Mouse (Mus musculus) midbrain, embryonic 12.5 days (tissue): Measurements from ENCODE around the gene Blnk. TPM values are rescaled to one million over a fixed set of nuclear protein-coding genes. Genes with fewer than 3 reads are reported as not detected.

Experiments used
- ATAC-seq: fragments of 200-750 bp; cut with Nextera tagmentation; 2 replicates; pipeline ENCODE4 v1.8.0; 2017; ENCODE audit warnings: low read depth, moderate TSS enrichment, moderate library complexity; ENCODE audit not compliant: low FRiP score
- H3K27ac ChIP-seq: fragments of 300-500 bp; sonication (generic); replicated peaks from 2 replicates; pipeline ENCODE4 v1.5.1; 2016; ENCODE audit warnings: mild to moderate bottlenecking
- H3K27me3 ChIP-seq: fragments of 300-500 bp; sonication (generic); 2 replicates; pipeline ENCODE4 v1.6.1; 2016; ENCODE audit warnings: mild to moderate bottlenecking
- H3K36me3 ChIP-seq: fragments of 300-500 bp; sonication (generic); 2 replicates; pipeline ENCODE4 v1.6.1; 2016
- H3K4me1 ChIP-seq: fragments of 300-500 bp; sonication (generic); 2 replicates; pipeline ENCODE4 v1.6.1; 2016
- H3K4me2 ChIP-seq: fragments of 300-500 bp; sonication (generic); replicated peaks from 2 replicates; pipeline ENCODE4 v1.6.1; 2016; ENCODE audit warnings: mild to moderate bottlenecking, moderate library complexity
- H3K4me3 ChIP-seq: fragments of 300-500 bp; sonication (generic); 2 replicates; pipeline ENCODE4 v1.5.1; 2016; ENCODE audit warnings: mild to moderate bottlenecking
- H3K9ac ChIP-seq: fragments of 300-500 bp; sonication (generic); replicated peaks from 2 replicates; pipeline ENCODE4 v1.6.1; 2016; ENCODE audit warnings: mild to moderate bottlenecking, moderate library complexity
- H3K9me3 ChIP-seq: fragments of 300-500 bp; sonication (generic); 2 replicates; pipeline ENCODE4 v1.6.1; 2016; ENCODE audit warnings: mild to moderate bottlenecking
- WGBS: fragments of 180-500 bp; shearing (Covaris S2); methylation state at CpG from one replicate; pipeline ENCODE4 v1.1.7; 2016; 5-methylcytosine and 5-hydroxymethylcytosine counted together
- polyA plus RNA-seq: library from polyadenylated mRNA; unstranded; fragments of >200 nt; fragmentation: Nextera tagmentation; extraction: Ambion mirVana; gene quantifications from 2 replicates; pipeline ENCODE4 v1.2.1, GENCODE M21; 2016

Gene Blnk
- polyA plus RNA-seq = 0.20 and 0.26 TPM in 2 replicates

DNA sequence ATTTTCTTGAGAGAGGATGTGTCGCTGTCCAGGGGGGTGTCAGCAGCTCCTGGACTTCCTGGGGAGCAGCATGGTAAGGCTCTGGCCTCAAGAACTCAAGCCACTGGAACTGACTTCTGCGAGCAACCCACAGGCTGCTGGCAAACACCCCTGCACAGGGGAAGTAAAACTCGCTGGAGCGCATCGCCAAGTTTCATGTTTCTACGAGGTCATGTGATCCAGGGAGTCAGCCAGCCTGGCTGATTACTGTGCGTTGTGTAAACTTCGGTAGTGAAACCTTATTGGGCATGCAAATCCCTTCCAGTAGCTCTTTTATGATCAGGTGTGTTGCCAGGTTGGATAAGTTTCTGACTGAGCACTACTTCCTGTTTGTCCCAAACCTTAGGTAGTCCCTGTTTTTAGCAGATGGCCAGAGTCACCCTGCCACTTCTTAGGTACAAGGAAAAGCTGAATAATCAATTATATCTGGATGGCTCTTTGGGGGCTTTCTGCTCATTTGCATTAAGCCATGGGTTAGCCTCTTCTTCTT lies at the start of gene Blnk:
TSS of gene Blnk (minus strand) at position 479 of the 529 bp plus-strand sequence.
- Histone ChIP-seq H3K27ac (no peak within 1 kb of the TSS), H3K36me3 (no peaks in the 10 kb centered on the region), H3K4me1 (no peaks in the 10 kb centered on the region), H3K9ac (no peak within 1 kb of the TSS), H3K4me2 (no peak within 1 kb of the TSS), H3K27me3 (no peaks in the 10 kb centered on the region), H3K9me3 (no peaks in the 10 kb centered on the region), H3K4me3 (no peak within 1 kb of the TSS)
- ATAC-seq = no peak
- 70% methylated on average over 8 of the region's 8 CpGs for WGBS

GRCm38 (mm10) chr19:41039110-41039509 lies 44.8 kb upstream of the Blnk start:
- H3K4me1 ChIP-seq = no peaks in the 10 kb centered on the region

DNA sequence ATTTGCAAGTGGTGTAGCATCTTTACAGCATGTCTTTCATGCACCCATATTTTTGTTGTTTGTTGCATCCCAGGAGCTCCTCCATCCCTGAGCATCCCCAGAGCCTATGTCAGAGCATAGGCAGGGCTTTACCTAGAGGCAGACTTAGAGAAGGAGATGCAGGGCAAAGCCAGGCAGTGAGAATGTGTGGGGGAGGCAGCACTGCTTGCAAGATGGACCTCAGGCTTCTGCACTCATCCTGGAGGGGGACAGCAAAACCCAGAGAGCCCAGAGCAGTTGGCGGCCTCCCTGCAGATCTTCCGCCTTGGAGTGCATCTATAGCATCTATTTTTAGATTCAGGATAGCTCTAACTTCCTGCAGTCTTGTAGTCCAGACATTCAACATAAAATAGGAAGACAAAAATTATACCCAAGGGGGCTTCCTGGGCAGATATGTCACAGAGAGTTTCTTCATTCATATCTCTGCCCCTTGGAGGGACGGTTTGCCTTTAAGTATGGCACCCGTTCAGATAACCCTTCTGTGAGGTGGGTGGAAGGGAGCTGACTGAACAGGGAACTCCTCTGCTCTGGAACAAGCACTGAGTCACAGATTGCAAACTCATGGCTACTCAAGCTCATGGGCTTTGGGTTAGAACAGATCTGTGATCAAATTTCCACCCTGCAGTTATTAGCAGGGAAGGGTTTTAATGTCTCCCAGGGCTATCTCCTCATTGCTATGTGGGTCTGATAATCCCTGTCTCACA lies 41.6 kb upstream of the Blnk start:
- no peaks in the 10 kb centered on the region for H3K36me3 ChIP-seq
- no peak overlapping the region for H3K4me2 ChIP-seq
- H3K9me3 ChIP-seq = no peaks in the 10 kb centered on the region
- H3K4me3 ChIP-seq = no peak overlapping the region
- WGBS = 81% methylated on average over 4 of the region's 4 CpGs
- no peaks in the 10 kb centered on the region for H3K4me1 ChIP-seq
- no peaks in the 10 kb centered on the region for H3K27me3 ChIP-seq
- H3K9ac ChIP-seq = no peak overlapping the region
- no peak for ATAC-seq
- no peak overlapping the region for H3K27ac ChIP-seq

More at GRCm38 (mm10) chr19:41039110-41039509, 44.8 kb upstream of the Blnk start:
- no peak overlapping the region for H3K4me3 ChIP-seq
- 84% methylated on average over 7 of the region's 7 CpGs for WGBS
- no peaks in the 10 kb centered on the region for H3K27me3 ChIP-seq
- H3K9me3 ChIP-seq = no peaks in the 10 kb centered on the region
- H3K9ac ChIP-seq = no peak overlapping the region
- ATAC-seq = no peak
- H3K36me3 ChIP-seq = no peaks in the 10 kb centered on the region
- no peak overlapping the region for H3K27ac ChIP-seq
- no peak overlapping the region for H3K4me2 ChIP-seq

GRCm38 (mm10) chr19:41031869-41032268 lies 37.5 kb upstream of the Blnk start:
- Histone ChIP-seq H3K9ac (no peak overlapping the region), H3K27ac (no peak overlapping the region), H3K4me2 (no peak overlapping the region), H3K4me1 (0 out of 2 replicates have a peak, but pooled peaks cover 3% of the 10 kb centered on the region), H3K4me3 (no peak overlapping the region), H3K27me3 (no peaks in the 10 kb centered on the region), H3K9me3 (no peaks in the 10 kb centered on the region), H3K36me3 (no peaks in the 10 kb centered on the region)
- ATAC-seq = no peak
- 86% methylated on average over 6 of the region's 6 CpGs for WGBS

- no peak overlapping the region for H3K9ac ChIP-seq
- no peaks in the 10 kb centered on the region for H3K9me3 ChIP-seq
- WGBS = 92% methylated on average over 11 of the region's 11 CpGs
- 0 out of 2 replicates have a peak, but pooled peaks cover 3% of the 10 kb centered on the region for H3K4me1 ChIP-seq
- no peak for ATAC-seq
- no peak overlapping the region for H3K27ac ChIP-seq
- no peaks in the 10 kb centered on the region for H3K36me3 ChIP-seq
- no peak overlapping the region for H3K4me3 ChIP-seq
- no peaks in the 10 kb centered on the region for H3K27me3 ChIP-seq
- H3K4me2 ChIP-seq = no peak overlapping the region
Measured at GRCm38 (mm10) chr19:41031009-41031408, 36.7 kb upstream of the Blnk start.

DNA sequence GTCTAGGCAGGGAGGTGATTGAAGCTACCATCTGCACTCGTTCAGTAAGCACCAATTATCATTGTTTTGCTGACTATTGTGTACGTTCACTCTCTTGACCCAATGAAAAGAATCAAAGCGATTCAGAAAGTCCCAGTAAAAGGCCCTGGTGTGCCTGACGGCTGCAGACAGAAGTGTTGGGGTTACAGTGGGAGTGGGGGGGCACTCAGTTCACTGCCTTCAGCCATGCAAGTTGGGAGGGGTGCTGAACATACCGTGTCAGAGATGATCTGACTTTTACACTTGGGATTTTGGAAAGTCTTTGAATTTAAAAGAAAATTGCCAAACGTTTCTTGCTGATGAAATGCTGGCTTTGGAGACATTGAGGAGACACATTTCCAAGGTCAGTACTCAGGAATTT lies 35.8 kb upstream of the Blnk start:
- WGBS = 50% methylated on average over 6 of the region's 6 CpGs
- Histone ChIP-seq H3K4me3 (no peak overlapping the region), H3K4me1 (0 out of 2 replicates have a peak, but pooled peaks cover 3% of the 10 kb centered on the region), H3K27me3 (no peaks in the 10 kb centered on the region), H3K9ac (no peak overlapping the region), H3K4me2 (no peak overlapping the region), H3K36me3 (no peaks in the 10 kb centered on the region), H3K27ac (no peak overlapping the region), H3K9me3 (no peaks in the 10 kb centered on the region)
- no peak for ATAC-seq

DNA sequence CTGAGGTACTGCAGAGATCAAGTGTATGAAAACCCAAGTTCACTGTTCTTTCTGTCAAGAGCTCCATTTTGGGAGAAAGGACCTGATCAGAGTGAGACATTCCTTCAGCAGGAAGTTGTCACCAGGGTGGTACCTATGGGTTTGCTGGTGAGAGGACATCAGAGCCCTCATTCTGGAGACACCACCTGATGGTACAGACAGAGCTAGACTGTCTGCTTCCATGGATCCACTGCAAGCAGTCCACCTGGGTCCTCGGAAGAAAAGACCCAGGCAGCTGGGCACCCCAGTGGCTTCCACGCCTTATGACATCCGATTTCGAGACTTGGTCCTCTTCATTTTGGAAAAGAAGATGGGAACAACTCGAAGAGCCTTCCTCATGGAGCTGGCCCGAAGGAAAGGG lies 34.9 kb upstream of the Blnk start, which contains the start of gene Dntt:
TSS of gene Dntt (plus strand) at position 57 of the 400 bp plus-strand sequence.
- 89% methylated on average over 6 of the region's 6 CpGs for WGBS
- ATAC-seq = no peak
- Histone ChIP-seq H3K4me2 (no peak within 1 kb of the TSS), H3K27me3 (no peaks in the 10 kb centered on the region), H3K36me3 (no peaks in the 10 kb centered on the region), H3K9me3 (no peaks in the 10 kb centered on the region), H3K4me3 (no peak within 1 kb of the TSS), H3K4me1 (0 out of 2 replicates have a peak, but pooled peaks cover 3% of the 10 kb centered on the region), H3K9ac (no peak within 1 kb of the TSS), H3K27ac (no peak within 1 kb of the TSS)

DNA sequence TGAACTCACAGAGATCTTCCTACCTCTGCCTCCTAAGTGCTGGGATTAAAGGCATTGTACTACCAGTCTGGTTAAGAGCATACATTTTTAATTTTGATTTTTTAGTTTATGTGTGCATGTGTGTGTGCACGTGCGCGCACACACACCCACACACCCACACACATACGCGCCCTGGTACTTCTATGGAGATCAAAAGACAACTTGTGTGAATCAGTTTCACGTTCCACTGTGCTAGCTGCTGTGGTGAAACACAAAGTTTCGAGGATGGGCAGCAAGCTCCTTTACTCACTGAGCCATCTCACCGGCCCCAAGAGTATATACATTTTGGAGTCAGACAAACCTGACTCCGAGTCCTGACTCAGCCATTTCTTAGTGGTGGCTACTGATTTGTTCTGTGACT lies 33.3 kb upstream of the Blnk start:
- WGBS = 94% methylated on average over 9 of the region's 9 CpGs
- ATAC-seq = no peak

DNA sequence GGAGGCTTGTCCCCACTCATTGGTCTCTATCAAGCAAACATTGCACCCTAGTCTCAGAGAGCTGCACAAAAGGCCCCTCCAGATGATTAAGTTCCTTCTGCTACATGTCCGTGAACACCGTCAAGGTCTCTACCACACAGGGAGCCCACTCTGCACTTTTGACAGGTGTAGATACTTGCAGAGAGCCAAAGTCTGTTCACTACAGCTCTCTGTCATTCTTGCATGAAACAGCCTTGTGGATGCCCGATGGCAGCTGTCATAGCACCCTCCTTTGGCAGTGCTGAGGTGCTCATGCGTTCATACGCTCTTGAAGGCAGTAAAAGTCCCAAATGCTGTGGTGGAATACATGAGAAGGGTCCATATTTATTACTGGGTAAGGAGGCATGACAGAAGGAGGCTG lies 32.7 kb upstream of the Blnk start:
- Histone ChIP-seq H3K27me3 (no peaks in the 10 kb centered on the region), H3K4me1 (0 out of 2 replicates have a peak, but pooled peaks cover 3% of the 10 kb centered on the region), H3K4me3 (no peak overlapping the region), H3K9ac (no peak overlapping the region), H3K27ac (no peak overlapping the region), H3K36me3 (no peaks in the 10 kb centered on the region), H3K9me3 (no peaks in the 10 kb centered on the region), H3K4me2 (no peak overlapping the region)
- 93% methylated on average over 5 of the region's 5 CpGs for WGBS
- no peak for ATAC-seq

More for the DNA sequence above, 33.3 kb upstream of the Blnk start:
- Histone ChIP-seq H3K9me3 (no peaks in the 10 kb centered on the region), H3K27ac (no peak overlapping the region), H3K27me3 (no peaks in the 10 kb centered on the region), H3K4me1 (0 out of 2 replicates have a peak, but pooled peaks cover 3% of the 10 kb centered on the region), H3K4me2 (no peak overlapping the region), H3K36me3 (no peaks in the 10 kb centered on the region), H3K4me3 (no peak overlapping the region), H3K9ac (no peak overlapping the region)

DNA sequence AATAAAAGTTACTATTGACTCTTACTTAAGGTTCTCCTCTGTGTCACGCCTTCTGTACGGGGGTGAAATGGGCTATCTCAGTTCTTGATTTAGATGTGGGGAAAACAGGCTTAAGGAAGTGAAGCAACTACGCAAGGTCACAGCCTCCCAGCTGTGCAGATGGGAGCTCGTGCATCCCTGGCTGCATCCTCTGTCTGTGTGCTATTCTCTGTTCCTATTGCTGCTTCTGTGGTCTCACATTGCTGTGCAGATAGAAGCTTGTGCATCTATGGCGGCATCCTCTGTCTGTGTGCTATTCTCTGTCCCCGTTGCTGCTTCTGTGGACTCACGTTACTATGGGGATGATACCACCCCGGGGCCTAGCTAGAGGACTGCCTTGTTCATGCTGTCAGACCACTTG lies 32.2 kb upstream of the Blnk start:
- H3K4me3 ChIP-seq = no peak overlapping the region
- 86% methylated on average over 8 of the region's 8 CpGs for WGBS
- H3K4me1 ChIP-seq = 0 out of 2 replicates have a peak, but pooled peaks cover 3% of the 10 kb centered on the region
- no peaks in the 10 kb centered on the region for H3K27me3 ChIP-seq
- H3K27ac ChIP-seq = no peak overlapping the region
- H3K36me3 ChIP-seq = no peaks in the 10 kb centered on the region
- no peak overlapping the region for H3K9ac ChIP-seq
- H3K9me3 ChIP-seq = no peaks in the 10 kb centered on the region
- ATAC-seq = no peak
- no peak overlapping the region for H3K4me2 ChIP-seq

- no peaks in the 10 kb centered on the region for H3K36me3 ChIP-seq
Measured at GRCm38 (mm10) chr19:41022244-41022643, 27.9 kb upstream of the Blnk start.

GRCm38 (mm10) chr19:41020537-41020936 lies 26.2 kb upstream of the Blnk start:
- peaks cover 3% of the 10 kb centered on the region; the same call in 1 of the 2 replicates for H3K4me1 ChIP-seq
- no peak overlapping the region for H3K4me3 ChIP-seq
- no peaks in the 10 kb centered on the region for H3K9me3 ChIP-seq
- H3K27me3 ChIP-seq = peaks cover 4% of the 10 kb centered on the region; the same call in 1 of the 2 replicates
- ATAC-seq = no peak
- no peaks in the 10 kb centered on the region for H3K36me3 ChIP-seq
- no peak overlapping the region for H3K27ac ChIP-seq
- no peak overlapping the region for H3K4me2 ChIP-seq
- WGBS = 74% methylated on average over 3 of the region's 3 CpGs
- no peak overlapping the region for H3K9ac ChIP-seq

More at GRCm38 (mm10) chr19:41022244-41022643, 27.9 kb upstream of the Blnk start:
- Histone ChIP-seq H3K4me3 (no peak overlapping the region), H3K9ac (no peak overlapping the region), H3K27ac (no peak overlapping the region), H3K4me1 (no peaks in the 10 kb centered on the region), H3K9me3 (no peaks in the 10 kb centered on the region), H3K4me2 (no peak overlapping the region), H3K27me3 (no peaks in the 10 kb centered on the region; the same call in 1 of the 2 replicates)
- 87% methylated on average over 4 of the region's 4 CpGs for WGBS
- ATAC-seq = no peak
